Mouse (Mus musculus) kidney, adult 2 months (tissue): ENCODE measurements around the gene 1700001C19Rik.

Source experiments
- CTCF ChIP-seq: fragments of 200-500 bp; conservative IDR thresholded peaks from 2 replicates; pipeline ENCODE4 v1.5.1; 2011; ENCODE audit warnings: low read depth, mild to moderate bottlenecking, control low read depth, low read length, moderate library complexity, mixed read lengths; ENCODE audit not compliant: insufficient read depth, insufficient read length
- POLR2A ChIP-seq: fragments of 200-500 bp; IDR thresholded peaks from one replicate; pipeline ENCODE4 v1.6.1; 2011; ENCODE audit warnings: low read depth, low read length, control low read depth

DNA sequence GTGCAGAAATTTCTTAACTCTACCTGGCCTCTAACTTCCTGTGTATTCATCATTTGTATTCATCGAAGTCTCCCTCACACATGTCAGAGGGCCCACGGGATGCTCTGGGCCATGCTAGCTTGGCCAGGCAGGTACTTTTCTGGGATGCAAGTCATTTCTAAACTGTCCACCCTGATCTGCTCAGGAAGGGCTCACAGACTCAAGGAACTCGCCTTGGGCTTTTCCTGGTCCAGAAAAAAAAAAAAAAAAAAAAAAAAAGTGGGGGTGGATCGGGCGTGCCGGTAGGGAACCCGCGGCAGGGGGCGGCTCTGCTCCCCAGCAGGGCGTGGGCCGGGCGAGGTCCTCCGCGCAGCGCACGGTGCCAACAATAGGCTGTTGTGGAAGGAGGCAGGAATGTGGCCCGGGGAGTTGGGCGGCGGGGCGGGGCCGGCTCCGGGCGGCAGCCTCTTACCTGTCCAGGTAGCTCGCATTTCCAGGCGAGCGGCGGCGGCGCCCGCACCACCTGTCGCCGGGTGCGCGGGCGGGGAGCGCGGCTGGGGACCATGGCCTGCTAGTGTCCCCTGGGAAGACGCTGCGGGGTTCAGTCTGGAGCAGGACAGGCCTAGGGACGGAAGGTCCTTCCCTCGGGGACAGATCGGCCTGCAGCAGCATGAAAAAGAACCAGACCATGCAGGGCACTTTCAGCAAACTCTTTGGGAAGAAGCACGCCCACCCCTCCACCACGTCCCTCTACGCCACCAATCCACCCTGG is 845 bp downstream of the 1700001C19Rik start, which contains the start of gene AI661453:
- TF ChIP-seq POLR2A (no peak), CTCF (no peak)
